Mouse (Mus musculus) forebrain, postnatal 0 days (tissue): ENCODE data around the gene Adgrv1. TPM values are rescaled to one million over a fixed set of nuclear protein-coding genes. Genes with fewer than 3 reads are reported as not detected.

Experiments
- ATAC-seq: fragments of 200-750 bp; cut with Nextera tagmentation; 2 replicates; pipeline ENCODE4 v1.8.0; 2017; ENCODE audit warnings: mild to moderate bottlenecking, moderate library complexity
- DNase-seq: peaks from one replicate; pipeline ENCODE4 v3.0.0-alpha.2; 2015
- H3K27ac ChIP-seq: fragments of 300-500 bp; sonication (generic); 2 replicates; pipeline ENCODE4 v1.5.1; 2014; ENCODE audit warnings: low read depth, mild to moderate bottlenecking, antibody characterized with exemption, low read length, moderate library complexity, mixed read lengths
- H3K27me3 ChIP-seq: fragments of 300-500 bp; sonication (generic); 2 replicates; pipeline ENCODE4 v1.6.1; 2014; ENCODE audit warnings: mild to moderate bottlenecking, low read length, mixed read lengths; ENCODE audit not compliant: insufficient read depth
- H3K36me3 ChIP-seq: fragments of 300-500 bp; sonication (generic); 2 replicates; pipeline ENCODE4 v1.6.1; 2014; ENCODE audit warnings: mild to moderate bottlenecking, moderate library complexity; ENCODE audit not compliant: insufficient read depth
- H3K4me1 ChIP-seq: fragments of 300-500 bp; sonication (generic); 2 replicates; pipeline ENCODE4 v1.6.1; 2014; ENCODE audit warnings: antibody characterized with exemption; ENCODE audit not compliant: insufficient read depth
- H3K4me2 ChIP-seq: fragments of 300-500 bp; sonication (generic); 2 replicates; pipeline ENCODE4 v1.6.1; 2014; ENCODE audit warnings: low read depth, mild to moderate bottlenecking, moderate library complexity
- H3K4me3 ChIP-seq: fragments of 300-500 bp; sonication (generic); 2 replicates; pipeline ENCODE4 v1.5.1; 2014; ENCODE audit warnings: low read depth, low read length, mixed read lengths
- H3K9ac ChIP-seq: fragments of 300-500 bp; sonication (generic); 2 replicates; pipeline ENCODE4 v1.6.1; 2014; ENCODE audit warnings: mild to moderate bottlenecking
- H3K9me3 ChIP-seq: fragments of 300-500 bp; sonication (generic); 2 replicates; pipeline ENCODE4 v1.6.1; 2016; ENCODE audit warnings: low read length
- CTCF ChIP-seq: sonication (generic); IDR thresholded peaks from 2 replicates; pipeline ENCODE4 v1.5.1; 2016; ENCODE audit warnings: antibody characterized with exemption, control low read depth, low read depth
- WGBS: fragments of 180-500 bp; shearing (Covaris S2); extraction: QIAGEN DNeasy Blood & Tissue Kit; methylation state at CpG from one replicate; pipeline ENCODE4 v1.1.7; 2014; 5-methylcytosine and 5-hydroxymethylcytosine counted together
- polyA plus RNA-seq: library from polyadenylated mRNA; unstranded; fragments of >200 nt; fragmentation: Nextera tagmentation; extraction: Ambion mirVana; gene quantifications from 2 replicates; pipeline ENCODE4 v1.2.1, GENCODE M21; 2015
- total RNA-seq: library from RNA; depleted of rRNA; stranded (reverse); fragments of >200 nt; gene quantifications from 2 replicates; pipeline ENCODE4 v1.2.3, GENCODE M21; 2014

Adgrv1 gene
- total and polyA plus RNA-seq, 2 experiments from 2014 or later, result 6.1 to 13.5 TPM

- DNase-seq (no peak), ATAC-seq (no peak)
- no peak overlapping the region for H3K4me2 ChIP-seq
- no peak for TF ChIP-seq CTCF
- 84% methylated on average over 5 of the region's 5 CpGs for WGBS
- no peaks in the 10 kb centered on the region for H3K27me3 ChIP-seq
- no peaks in the 10 kb centered on the region for H3K36me3 ChIP-seq
- H3K9me3 ChIP-seq, result no peaks in the 10 kb centered on the region
- H3K9ac ChIP-seq, result no peak overlapping the region
- no peaks in the 10 kb centered on the region for H3K4me1 ChIP-seq
- no peak overlapping the region for H3K27ac ChIP-seq
- no peak overlapping the region for H3K4me3 ChIP-seq
These were observed 262.0 kb downstream of the Adgrv1 start for GRCm38 (mm10) chr13:81370801-81371456.

DNA sequence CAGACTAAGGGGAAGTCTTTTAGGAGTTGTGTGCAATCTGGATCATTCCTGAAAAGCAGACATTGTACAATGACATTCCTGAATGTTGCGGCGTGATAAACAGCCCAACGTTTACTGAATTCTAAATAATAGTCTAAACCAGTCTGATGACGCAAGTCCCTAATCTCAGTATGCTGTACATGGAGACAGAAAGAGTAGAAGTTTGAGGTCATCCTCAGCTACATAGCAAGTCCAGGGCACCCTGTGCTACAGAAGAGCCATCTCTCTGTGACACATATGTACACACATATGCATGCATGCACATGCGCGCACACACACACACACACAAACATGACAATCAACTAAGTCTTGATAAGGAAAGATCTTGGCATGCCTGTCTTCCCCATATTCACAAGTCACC lies 262.8 kb downstream of the Adgrv1 start:
- Histone ChIP-seq H3K9ac (no peak overlapping the region), H3K36me3 (no peaks in the 10 kb centered on the region), H3K27me3 (no peaks in the 10 kb centered on the region), H3K27ac (no peak overlapping the region), H3K4me1 (no peaks in the 10 kb centered on the region), H3K4me3 (no peak overlapping the region), H3K9me3 (no peaks in the 10 kb centered on the region), H3K4me2 (no peak overlapping the region)
- ATAC-seq, result no peak
- no peak for TF ChIP-seq CTCF
- DNase-seq, result no peak
- WGBS, result 91% methylated on average over 6 of the region's 6 CpGs

- Histone ChIP-seq H3K4me2 (no peak overlapping the region), H3K9ac (no peak overlapping the region), H3K4me3 (no peak overlapping the region), H3K36me3 (no peaks in the 10 kb centered on the region), H3K27me3 (no peaks in the 10 kb centered on the region), H3K9me3 (no peaks in the 10 kb centered on the region), H3K4me1 (no peaks in the 10 kb centered on the region), H3K27ac (no peak overlapping the region)
- ATAC-seq (peak; percentile 53; the same call in 1 of the 2 replicates), DNase-seq (peak; percentile 55)
- TF ChIP-seq CTCF, result peak; percentile 74
- WGBS, result 88% methylated on average over 2 of the region's 2 CpGs
These were observed 263.4 kb downstream of the Adgrv1 start for GRCm38 (mm10) chr13:81369564-81369963.

- Histone ChIP-seq H3K27me3 (no peaks in the 10 kb centered on the region), H3K36me3 (no peaks in the 10 kb centered on the region), H3K9me3 (no peaks in the 10 kb centered on the region), H3K9ac (no peak overlapping the region), H3K4me1 (no peaks in the 10 kb centered on the region), H3K4me2 (no peak overlapping the region), H3K4me3 (no peak overlapping the region), H3K27ac (no peak overlapping the region)
- ATAC-seq (no peak), DNase-seq (no peak)
- TF ChIP-seq CTCF, result no peak
- 82% methylated on average over 4 of the region's 4 CpGs for WGBS
These were observed 264.0 kb downstream of the Adgrv1 start for GRCm38 (mm10) chr13:81368987-81369386.

DNA sequence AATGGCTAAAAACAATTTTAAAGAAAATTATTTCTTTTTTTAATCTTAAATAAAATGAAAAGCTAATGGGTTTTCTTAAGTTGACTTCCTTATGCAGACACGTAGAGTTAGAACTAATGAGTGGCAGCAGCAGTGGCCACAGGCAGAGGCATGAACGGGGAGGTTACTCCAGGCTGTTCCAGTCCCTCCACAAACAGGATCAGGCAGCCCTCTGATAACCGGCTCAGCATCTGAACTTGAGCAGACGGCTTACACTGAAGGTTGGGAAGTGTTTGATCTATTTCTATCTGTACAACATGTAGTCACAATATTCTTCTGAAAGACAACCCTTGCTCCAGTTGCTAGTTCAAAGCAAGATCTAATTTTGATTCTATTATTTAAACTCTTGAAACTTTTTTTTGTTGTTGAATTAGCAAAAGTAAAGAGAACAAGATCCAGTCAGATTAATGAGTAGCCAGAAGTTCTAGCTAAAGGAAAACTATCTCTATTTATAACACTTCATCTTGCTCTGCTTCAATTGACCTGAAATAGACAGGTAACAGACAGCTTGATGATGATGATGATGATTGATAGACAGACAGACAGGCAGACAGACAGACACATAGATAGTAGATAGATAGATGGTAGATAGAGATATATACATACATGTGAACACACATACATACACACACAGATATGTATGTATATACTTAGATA lies 265.1 kb downstream of the Adgrv1 start:
- no peaks in the 10 kb centered on the region for H3K36me3 ChIP-seq
- TF ChIP-seq CTCF, result no peak
- no peak overlapping the region for H3K27ac ChIP-seq
- no peaks in the 10 kb centered on the region for H3K27me3 ChIP-seq
- H3K4me1 ChIP-seq, result no peaks in the 10 kb centered on the region
- H3K4me3 ChIP-seq, result no peak overlapping the region
- H3K4me2 ChIP-seq, result no peak overlapping the region
- no peak overlapping the region for H3K9ac ChIP-seq
- no peak for ATAC-seq
- no peaks in the 10 kb centered on the region for H3K9me3 ChIP-seq
- 89% methylated on average over 4 of the region's 4 CpGs for WGBS
- DNase-seq, result no peak

DNA sequence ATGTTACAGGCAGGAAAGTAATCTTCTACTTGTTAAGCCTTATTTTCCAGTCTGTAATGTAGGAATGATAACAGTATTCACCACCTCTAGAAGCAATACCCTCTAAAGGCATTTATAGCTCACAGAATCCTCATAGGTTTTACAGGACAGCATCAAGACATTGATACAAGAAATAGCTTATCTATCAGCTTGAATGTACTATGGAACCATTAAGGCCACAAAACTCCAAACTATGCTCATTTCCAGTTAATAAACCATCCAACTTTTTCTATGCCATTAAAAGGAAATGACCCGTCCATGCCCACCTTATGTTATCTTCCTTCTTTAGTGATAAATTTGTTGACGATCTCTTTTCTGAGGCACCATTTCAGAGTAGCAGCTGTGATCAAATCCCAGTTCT lies 272.6 kb downstream of the Adgrv1 start:
- TF ChIP-seq CTCF, result no peak
- no peak overlapping the region for H3K27ac ChIP-seq
- DNase-seq (no peak), ATAC-seq (no peak)
- no peak overlapping the region for H3K4me3 ChIP-seq
- 93% methylated on average over 2 of the region's 2 CpGs for WGBS
- H3K9me3 ChIP-seq, result no peaks in the 10 kb centered on the region
- H3K27me3 ChIP-seq, result no peaks in the 10 kb centered on the region
- H3K36me3 ChIP-seq, result no peaks in the 10 kb centered on the region
- H3K9ac ChIP-seq, result no peak overlapping the region
- H3K4me1 ChIP-seq, result no peaks in the 10 kb centered on the region
- H3K4me2 ChIP-seq, result no peak overlapping the region

GRCm38 (mm10) chr13:81358766-81359165 lies 274.2 kb downstream of the Adgrv1 start:
- no peak overlapping the region for H3K4me3 ChIP-seq
- no peak overlapping the region for H3K27ac ChIP-seq
- no peak overlapping the region for H3K4me2 ChIP-seq
- no peaks in the 10 kb centered on the region for H3K9me3 ChIP-seq
- no peak overlapping the region for H3K9ac ChIP-seq
- H3K4me1 ChIP-seq, result no peaks in the 10 kb centered on the region
- H3K36me3 ChIP-seq, result no peaks in the 10 kb centered on the region
- ATAC-seq, result peak; percentile 27; the same call in 1 of the 2 replicates
- no peak for TF ChIP-seq CTCF
- H3K27me3 ChIP-seq, result no peaks in the 10 kb centered on the region
- 92% methylated on average over 1 of the region's 1 CpGs for WGBS
- DNase-seq, result no peak
